Mouse (Mus musculus): ENCODE measurements around the gene D630039A03Rik. TPM values are rescaled to one million over a fixed set of nuclear protein-coding genes. Genes with fewer than 3 reads are reported as not detected.
A peak's percentile ranks its signal among the peaks of the same experiment; 100 is the strongest.

The D630039A03Rik gene
- polyA plus RNA-seq, 1 experiment from 2014 or later: 0.08 TPM

DNA sequence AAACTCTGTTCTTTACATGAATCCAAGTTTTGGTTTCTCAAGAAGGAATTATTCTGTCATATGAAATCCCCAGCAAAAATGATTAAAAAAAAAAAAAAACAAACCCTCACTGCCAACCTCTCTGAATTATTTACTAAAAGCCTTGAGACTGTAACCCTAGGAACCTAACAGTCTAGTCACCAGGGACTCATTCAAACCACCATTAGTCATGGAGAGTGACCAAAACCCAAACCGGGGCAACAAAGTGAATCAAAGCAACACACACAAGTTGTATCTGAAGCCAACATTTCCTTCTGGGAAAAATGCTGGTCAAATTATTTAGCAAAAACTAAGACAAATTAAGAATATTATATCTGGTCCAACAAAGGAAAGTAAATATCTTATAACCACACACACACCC lies 36.8 kb upstream of the D630039A03Rik start:
- 97% methylated on average over 1 of the region's 1 CpGs for WGBS
- H3K4me1 ChIP-seq: peaks cover 30% of the 10 kb centered on the region
- no peak overlapping the region for H3K27ac ChIP-seq
- H3K9ac ChIP-seq: no peak overlapping the region
- peaks cover 45% of the 10 kb centered on the region for H3K36me3 ChIP-seq (ENCODE audit: poor library complexity, severe bottlenecking)
- no peak overlapping the region for H3K4me2 ChIP-seq
- no peaks in the 10 kb centered on the region for H3K9me3 ChIP-seq (replicated peaks)
- ATAC-seq: no peak
- no peak overlapping the region for H3K4me3 ChIP-seq
- no peaks in the 10 kb centered on the region; the same call in 1 of the 2 replicates for H3K27me3 ChIP-seq

DNA sequence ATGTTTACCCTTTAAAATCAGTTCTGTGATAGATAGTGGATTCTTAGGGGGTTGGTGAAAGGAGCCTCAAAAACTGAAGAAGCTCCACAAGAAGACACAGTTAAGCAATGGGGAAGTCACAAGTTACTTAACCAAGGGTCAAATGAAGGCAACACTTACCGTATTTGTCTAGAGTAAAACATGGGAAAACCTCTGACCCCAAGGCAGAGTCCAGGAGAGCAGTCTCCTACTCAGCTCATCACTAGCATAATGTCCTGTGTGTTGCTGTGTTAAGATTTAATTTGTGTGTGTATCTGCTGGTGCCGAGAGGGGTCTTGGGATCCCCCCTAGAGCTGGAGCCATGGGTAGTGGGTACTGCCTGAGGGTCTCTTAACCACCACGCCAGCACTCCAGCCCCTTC lies 36.3 kb upstream of the D630039A03Rik start:
- Histone ChIP-seq H3K36me3 (ENCODE audit: poor library complexity, severe bottlenecking) (peaks cover 50% of the 10 kb centered on the region), H3K9ac (no peak overlapping the region), H3K4me2 (no peak overlapping the region), H3K4me3 (no peak overlapping the region), H3K27ac (no peak overlapping the region), H3K4me1 (peaks cover 28% of the 10 kb centered on the region), H3K27me3 (no peaks in the 10 kb centered on the region), H3K9me3 (replicated peaks) (no peaks in the 10 kb centered on the region)
- no peak for ATAC-seq
- 93% methylated on average over 3 of the region's 3 CpGs for WGBS

- H3K4me2 ChIP-seq: no peak overlapping the region
- ATAC-seq: no peak
- H3K9me3 ChIP-seq (replicated peaks): no peaks in the 10 kb centered on the region
- H3K9ac ChIP-seq: no peak overlapping the region
- 95% methylated on average over 6 of the region's 6 CpGs for WGBS
- no peaks in the 10 kb centered on the region for H3K27me3 ChIP-seq
- H3K36me3 ChIP-seq (ENCODE audit: poor library complexity, severe bottlenecking): peaks cover 73% of the 10 kb centered on the region
- no peak overlapping the region for H3K27ac ChIP-seq
- H3K4me3 ChIP-seq: no peak overlapping the region
- H3K4me1 ChIP-seq: peaks cover 14% of the 10 kb centered on the region
These were observed 33.8 kb upstream of the D630039A03Rik start for GRCm38 (mm10) chr4:57949866-57950265.

DNA sequence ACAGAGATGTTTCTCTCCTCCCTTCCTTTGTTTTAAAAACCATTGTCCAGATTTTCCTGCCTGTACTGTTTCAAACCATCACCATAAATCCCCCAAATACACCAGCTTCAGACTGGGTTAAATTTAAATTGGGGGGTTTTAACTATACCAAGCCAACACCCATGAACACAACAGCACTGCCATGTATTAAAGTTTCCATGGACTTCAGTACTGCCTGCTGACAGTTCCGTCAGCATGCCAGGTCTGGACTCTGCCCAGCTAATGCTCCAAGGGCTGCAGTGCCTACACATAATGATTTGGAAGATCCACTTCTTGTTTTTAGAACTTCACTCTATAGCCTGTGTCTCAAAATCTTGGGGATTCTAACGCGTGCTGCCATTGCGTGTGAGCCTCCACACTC lies 31.4 kb upstream of the D630039A03Rik start:
- Histone ChIP-seq H3K27ac (no peak overlapping the region), H3K36me3 (ENCODE audit: poor library complexity, severe bottlenecking) (peaks cover 97% of the 10 kb centered on the region), H3K4me1 (no peaks in the 10 kb centered on the region), H3K4me3 (no peak overlapping the region), H3K9ac (no peak overlapping the region), H3K4me2 (no peak overlapping the region), H3K9me3 (replicated peaks) (no peaks in the 10 kb centered on the region), H3K27me3 (no peaks in the 10 kb centered on the region)
- 94% methylated on average over 4 of the region's 4 CpGs for WGBS
- ATAC-seq: no peak

GRCm38 (mm10) chr4:57947036-57947435 lies 30.9 kb upstream of the D630039A03Rik start:
- no peak overlapping the region for H3K9ac ChIP-seq
- peaks cover 97% of the 10 kb centered on the region for H3K36me3 ChIP-seq (ENCODE audit: poor library complexity, severe bottlenecking)
- H3K9me3 ChIP-seq (replicated peaks): no peaks in the 10 kb centered on the region
- H3K4me1 ChIP-seq: no peaks in the 10 kb centered on the region
- no peak for ATAC-seq
- WGBS: 93% methylated on average over 10 of the region's 10 CpGs
- no peak overlapping the region for H3K4me2 ChIP-seq
- H3K27me3 ChIP-seq: no peaks in the 10 kb centered on the region
- H3K4me3 ChIP-seq: no peak overlapping the region
- no peak overlapping the region for H3K27ac ChIP-seq

DNA sequence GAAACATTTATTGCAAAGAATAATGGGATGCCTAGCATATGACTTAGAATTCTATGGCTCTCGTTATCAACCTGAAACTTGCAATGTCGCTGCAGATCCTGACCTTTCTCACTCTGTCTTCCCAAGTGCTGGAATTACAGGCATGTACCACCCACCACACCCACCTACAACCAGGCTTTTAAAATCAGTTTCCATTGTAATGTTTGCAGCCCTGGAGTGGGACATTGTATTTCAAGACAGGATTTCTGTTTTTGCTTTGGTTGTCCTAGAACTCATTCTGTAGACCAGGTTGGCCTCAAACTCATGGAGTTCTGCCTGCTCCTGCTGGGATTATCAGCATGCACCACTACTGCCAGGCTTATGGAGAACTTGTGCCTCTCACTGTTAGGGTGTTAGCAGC lies 26.8 kb upstream of the D630039A03Rik start:
- no peaks in the 10 kb centered on the region for H3K4me1 ChIP-seq
- H3K27ac ChIP-seq: no peak overlapping the region
- H3K9ac ChIP-seq: no peak overlapping the region
- 88% methylated on average over 2 of the region's 2 CpGs for WGBS
- H3K4me2 ChIP-seq: no peak overlapping the region
- H3K9me3 ChIP-seq (replicated peaks): no peaks in the 10 kb centered on the region
- ATAC-seq: no peak
- H3K27me3 ChIP-seq: no peaks in the 10 kb centered on the region
- H3K36me3 ChIP-seq (ENCODE audit: poor library complexity, severe bottlenecking): peaks cover 60% of the 10 kb centered on the region
- no peak overlapping the region for H3K4me3 ChIP-seq

- no peak overlapping the region for H3K27ac ChIP-seq
- ATAC-seq: no peak
- no peaks in the 10 kb centered on the region for H3K27me3 ChIP-seq
- no peaks in the 10 kb centered on the region for H3K4me1 ChIP-seq
- no peak overlapping the region for H3K9ac ChIP-seq
- WGBS: 92% methylated on average over 4 of the region's 4 CpGs
- no peak overlapping the region for H3K4me2 ChIP-seq
- H3K4me3 ChIP-seq: no peak overlapping the region
- H3K9me3 ChIP-seq (replicated peaks): no peaks in the 10 kb centered on the region
- peaks cover 41% of the 10 kb centered on the region for H3K36me3 ChIP-seq (ENCODE audit: poor library complexity, severe bottlenecking)
These were observed 24.5 kb upstream of the D630039A03Rik start for GRCm38 (mm10) chr4:57940631-57941030.

DNA sequence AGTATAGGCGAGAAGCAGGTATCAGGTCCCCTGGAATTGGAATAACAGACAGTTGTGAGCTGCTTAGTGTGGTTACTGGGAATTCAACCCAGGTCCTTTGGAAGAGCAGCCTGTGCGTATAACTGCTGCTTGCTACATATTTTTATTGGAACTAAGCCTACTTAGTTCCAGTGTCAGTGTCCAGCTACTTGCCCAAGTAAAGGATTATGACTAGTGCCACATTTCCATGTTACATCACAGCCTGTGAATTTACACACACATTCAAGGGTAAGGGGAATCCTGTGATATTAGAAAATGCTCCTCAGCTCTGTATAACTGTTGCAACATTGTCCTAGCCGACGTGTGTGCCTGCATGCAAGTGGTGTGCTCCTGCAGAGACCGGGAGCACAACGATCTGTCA lies 21.2 kb upstream of the D630039A03Rik start:
- Histone ChIP-seq H3K9ac (no peak overlapping the region), H3K9me3 (replicated peaks) (no peaks in the 10 kb centered on the region; the same call in none of the 2 replicates), H3K27me3 (no peaks in the 10 kb centered on the region), H3K4me1 (no peaks in the 10 kb centered on the region), H3K36me3 (ENCODE audit: poor library complexity, severe bottlenecking) (peaks cover 8% of the 10 kb centered on the region), H3K27ac (no peak overlapping the region), H3K4me3 (no peak overlapping the region), H3K4me2 (no peak overlapping the region)
- WGBS: 91% methylated on average over 6 of the region's 6 CpGs
- no peak for ATAC-seq

DNA sequence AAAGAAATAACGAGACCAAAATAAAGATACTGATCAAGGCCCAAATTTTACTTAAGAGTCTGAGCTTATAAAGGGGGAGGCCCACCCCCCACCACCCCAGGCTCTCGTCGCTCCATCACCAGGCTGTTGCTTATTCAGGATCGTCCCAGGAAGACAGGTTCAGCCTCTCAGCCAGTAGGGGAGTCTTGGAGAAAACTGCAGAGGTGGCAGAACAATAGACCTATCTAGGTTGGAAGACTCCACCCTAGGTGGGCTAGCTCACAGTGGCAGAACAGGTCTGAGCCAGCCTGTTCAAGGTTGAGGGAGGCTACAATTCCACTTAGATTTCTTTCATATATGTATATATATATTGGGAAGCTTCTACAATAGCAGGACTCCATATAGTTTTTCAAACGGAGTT lies 18.1 kb upstream of the D630039A03Rik start:
- H3K36me3 ChIP-seq (ENCODE audit: poor library complexity, severe bottlenecking): no peaks in the 10 kb centered on the region
- 68% methylated on average over 5 of the region's 5 CpGs for WGBS
- H3K9me3 ChIP-seq (replicated peaks): no peaks in the 10 kb centered on the region; the same call in none of the 2 replicates
- no peak for ATAC-seq
- H3K4me1 ChIP-seq: no peaks in the 10 kb centered on the region
- H3K27ac ChIP-seq: no peak overlapping the region
- no peak overlapping the region for H3K4me3 ChIP-seq
- H3K4me2 ChIP-seq: no peak overlapping the region
- H3K27me3 ChIP-seq: no peaks in the 10 kb centered on the region
- H3K9ac ChIP-seq: no peak overlapping the region

DNA sequence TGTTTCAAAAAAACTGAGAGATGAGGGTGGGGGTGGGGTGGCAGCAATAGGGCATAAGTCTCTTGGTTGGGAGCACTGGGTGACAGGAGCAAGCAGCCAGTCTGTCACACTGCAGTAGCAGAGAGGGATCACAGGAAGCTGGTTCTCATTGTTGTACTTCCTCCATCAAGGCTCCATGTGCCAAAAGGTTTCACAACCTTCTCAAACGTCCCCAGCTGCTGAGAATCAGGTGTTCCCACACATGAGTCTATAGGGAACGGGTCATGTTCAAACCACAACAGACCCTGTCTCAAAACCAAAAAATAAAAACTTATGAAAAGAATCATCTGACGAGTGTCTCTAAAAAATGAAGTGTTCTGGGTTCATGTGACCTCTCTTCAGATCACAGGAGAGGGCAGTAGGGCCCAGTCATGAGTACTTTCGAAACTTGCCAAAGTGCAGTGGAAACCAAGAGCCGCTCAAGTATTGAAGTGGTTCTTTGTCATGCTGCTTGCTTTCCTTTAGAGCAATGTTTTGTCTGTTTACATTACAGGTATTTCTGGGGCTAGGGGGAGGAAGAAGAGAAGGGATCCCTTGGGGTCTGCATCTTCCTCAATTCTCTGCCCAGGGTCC lies 14.6 kb upstream of the D630039A03Rik start:
- no peaks in the 10 kb centered on the region for H3K4me1 ChIP-seq
- no peak overlapping the region for H3K4me3 ChIP-seq
- H3K36me3 ChIP-seq (ENCODE audit: poor library complexity, severe bottlenecking): no peaks in the 10 kb centered on the region
- H3K27ac ChIP-seq: no peak overlapping the region
- no peak overlapping the region for H3K9ac ChIP-seq
- no peaks in the 10 kb centered on the region for H3K27me3 ChIP-seq
- 79% methylated on average over 5 of the region's 5 CpGs for WGBS
- H3K9me3 ChIP-seq (replicated peaks): no peaks in the 10 kb centered on the region; the same call in none of the 2 replicates
- no peak for ATAC-seq
- no peak overlapping the region for H3K4me2 ChIP-seq

GRCm38 (mm10) chr4:57927464-57928205 lies 11.5 kb upstream of the D630039A03Rik start:
- Histone ChIP-seq H3K9me3 (replicated peaks) (no peaks in the 10 kb centered on the region; the same call in none of the 2 replicates), H3K4me2 (no peak overlapping the region), H3K36me3 (ENCODE audit: poor library complexity, severe bottlenecking) (no peaks in the 10 kb centered on the region), H3K4me3 (no peak overlapping the region), H3K27ac (no peak overlapping the region), H3K4me1 (no peaks in the 10 kb centered on the region), H3K27me3 (no peaks in the 10 kb centered on the region), H3K9ac (no peak overlapping the region)
- 27% methylated on average over 3 of the region's 3 CpGs for WGBS
- ATAC-seq: peak; percentile 63; the same call in 1 of the 2 replicates

- H3K36me3 ChIP-seq (ENCODE audit: poor library complexity, severe bottlenecking): no peaks in the 10 kb centered on the region
These were observed 8.5 kb upstream of the D630039A03Rik start for GRCm38 (mm10) chr4:57924556-57925071.

More at GRCm38 (mm10) chr4:57924556-57925071, 8.5 kb upstream of the D630039A03Rik start:
- WGBS: 78% methylated on average over 6 of the region's 6 CpGs
- Histone ChIP-seq H3K9ac (no peak overlapping the region), H3K27ac (no peak overlapping the region), H3K4me3 (no peak overlapping the region), H3K4me1 (peaks cover 7% of the 10 kb centered on the region), H3K9me3 (replicated peaks) (no peaks in the 10 kb centered on the region), H3K4me2 (no peak overlapping the region), H3K27me3 (no peaks in the 10 kb centered on the region)
- no peak for ATAC-seq
